Mouse (Mus musculus) liver, embryonic 16.5 days (tissue): ENCODE results near the gene Ung. TPM values are rescaled to one million over a fixed set of nuclear protein-coding genes. Genes with fewer than 3 reads are reported as not detected.

ENCODE experiments used
- polyA plus RNA-seq: library from polyadenylated mRNA; unstranded; fragments of >200 nt; fragmentation: Nextera tagmentation; extraction: Ambion mirVana; gene quantifications from 2 replicates; pipeline ENCODE4 v1.2.1, GENCODE M21; 2015

Ung gene
- polyA plus RNA-seq, 1 experiment from 2014 or later, result 13.7 TPM

Other genes starting within 250 kb of the Ung start
- gene Coro1c, start 221.6 kb upstream of the Ung start, polyA plus RNA-seq, result 40.8 and 40.9 TPM in 2 replicates
- 6.1 and 6.8 TPM in 2 replicates for gene Ssh1, start 136.5 kb upstream of the Ung start, polyA plus RNA-seq
- 0.21 TPM in 1 of 2 replicates, not detected in the other for gene Dao, start 126.7 kb upstream of the Ung start, polyA plus RNA-seq
- gene Usp30, start 64.9 kb upstream of the Ung start, polyA plus RNA-seq, result 2.8 and 3.0 TPM in 2 replicates
- 0.05 TPM in 1 of 2 replicates, not detected in the other for gene Svop, start 38.8 kb upstream of the Ung start, polyA plus RNA-seq
- 2.5 and 3.4 TPM in 2 replicates for gene Alkbh2, start 2.2 kb upstream of the Ung start, polyA plus RNA-seq
- 0.35 and 0.65 TPM in 2 replicates for gene Acacb, start 16.1 kb downstream of the Ung start, polyA plus RNA-seq
- not detected in 2 replicates for gene Foxn4, start 143.4 kb downstream of the Ung start, polyA plus RNA-seq
- gene Myo1h, start 158.8 kb downstream of the Ung start, polyA plus RNA-seq, result 0.56 and 0.98 TPM in 2 replicates